Mouse (Mus musculus) embryonic facial prominence, embryonic 11.5 days (tissue): Measurements from ENCODE around the gene Gm18336. TPM values are rescaled to one million over a fixed set of nuclear protein-coding genes. Genes with fewer than 3 reads are reported as not detected.

ENCODE experiments used
- polyA plus RNA-seq: library from polyadenylated mRNA; unstranded; fragments of >200 nt; fragmentation: Nextera tagmentation; extraction: Ambion mirVana; gene quantifications from 2 replicates; pipeline ENCODE4 v1.2.1, GENCODE M21; 2014

The Gm18336 gene
- polyA plus RNA-seq, 1 experiment from 2014 or later, result not detected

Other genes with a start within 250 kb of the Gm18336 start
- not detected in 2 replicates for gene Xlr5b, start 249.9 kb downstream of the Gm18336 start, polyA plus RNA-seq
- gene DXBay18, start 249.3 kb downstream of the Gm18336 start, polyA plus RNA-seq, result not detected in 2 replicates
- gene Spin2d, start 221.7 kb downstream of the Gm18336 start, polyA plus RNA-seq, result not detected in 2 replicates
- 13.0 and 13.8 TPM in 2 replicates for gene Xlr3b, start 206.5 kb downstream of the Gm18336 start, polyA plus RNA-seq
- gene Xlr4b, start 184.4 kb downstream of the Gm18336 start, polyA plus RNA-seq, result 1.1 TPM in 1 of 2 replicates, not detected in the other
- gene F8a, start 170.4 kb downstream of the Gm18336 start, polyA plus RNA-seq, result 8.6 and 9.4 TPM in 2 replicates
- not detected in 2 replicates for gene Xlr4c, start 155.6 kb downstream of the Gm18336 start, polyA plus RNA-seq
- gene Xlr3c, start 133.3 kb downstream of the Gm18336 start, polyA plus RNA-seq, result 0.55 TPM in 1 of 2 replicates, not detected in the other
- gene Xlr5a, start 105.8 kb downstream of the Gm18336 start, polyA plus RNA-seq, result not detected in 2 replicates
- not detected in 2 replicates for gene Xlr5c, start 105.8 kb downstream of the Gm18336 start, polyA plus RNA-seq
- not detected in 2 replicates for gene Gm45015, start 61.9 kb downstream of the Gm18336 start, polyA plus RNA-seq
- 20.2 and 20.3 TPM in 2 replicates for gene Zfp275, start 56.1 kb downstream of the Gm18336 start, polyA plus RNA-seq
- 0.07 and 0.25 TPM in 2 replicates for gene Zfp92, start 12.4 kb upstream of the Gm18336 start, polyA plus RNA-seq
- not detected in 2 replicates for gene Trex2, start 36.6 kb upstream of the Gm18336 start, polyA plus RNA-seq
- 85.3 and 91.4 TPM in 2 replicates for gene Haus7, start 60.3 kb upstream of the Gm18336 start, polyA plus RNA-seq
- 32.0 and 36.4 TPM in 2 replicates for gene Bgn, start 84.9 kb upstream of the Gm18336 start, polyA plus RNA-seq
- gene Atp2b3, start 104.3 kb upstream of the Gm18336 start, polyA plus RNA-seq, result 0.38 and 0.48 TPM in 2 replicates
- gene Dusp9, start 240.7 kb upstream of the Gm18336 start, polyA plus RNA-seq, result 11.3 and 11.9 TPM in 2 replicates